Mouse (Mus musculus) retina, postnatal 1 day (tissue): ENCODE results near the gene Hoxa6.

Experiments
- DNase-seq: peaks from one replicate; pipeline ENCODE4 v3.0.0-alpha.2; 2012

Hoxa6 gene

DNA sequence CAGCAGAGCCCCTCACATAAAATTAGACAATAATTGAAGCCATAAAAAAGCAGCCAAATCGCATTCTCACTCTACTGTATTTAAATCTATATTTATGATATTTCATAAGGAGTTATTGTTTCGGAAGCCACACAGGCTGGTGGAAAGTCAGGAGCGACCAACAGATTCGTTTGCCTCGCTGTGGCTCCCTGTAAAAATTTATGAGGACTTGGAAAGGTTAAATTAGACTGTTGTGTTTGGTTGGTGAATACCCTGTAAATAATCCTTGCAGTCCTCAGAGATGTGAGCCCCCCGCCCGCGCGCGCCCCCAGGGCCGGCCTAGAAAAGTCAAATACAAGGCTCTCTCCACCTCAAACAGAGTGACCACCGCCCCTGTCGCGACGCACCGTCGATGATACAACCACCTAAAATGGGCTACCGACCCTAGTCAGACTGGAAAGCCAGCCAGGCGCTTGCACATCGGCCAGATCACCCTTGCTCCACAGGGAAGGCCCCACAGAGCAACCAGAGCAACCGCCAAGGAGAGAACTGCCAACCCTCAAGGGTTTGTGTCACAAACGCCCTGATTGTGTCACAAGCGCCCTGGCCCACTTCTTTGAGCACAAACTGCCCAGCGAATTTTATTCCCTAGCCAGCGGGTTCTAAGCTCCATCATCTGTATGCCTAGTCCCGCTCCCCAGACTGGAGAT is 18.2 kb upstream of the Hoxa6 start:
- no peak for DNase-seq

DNA sequence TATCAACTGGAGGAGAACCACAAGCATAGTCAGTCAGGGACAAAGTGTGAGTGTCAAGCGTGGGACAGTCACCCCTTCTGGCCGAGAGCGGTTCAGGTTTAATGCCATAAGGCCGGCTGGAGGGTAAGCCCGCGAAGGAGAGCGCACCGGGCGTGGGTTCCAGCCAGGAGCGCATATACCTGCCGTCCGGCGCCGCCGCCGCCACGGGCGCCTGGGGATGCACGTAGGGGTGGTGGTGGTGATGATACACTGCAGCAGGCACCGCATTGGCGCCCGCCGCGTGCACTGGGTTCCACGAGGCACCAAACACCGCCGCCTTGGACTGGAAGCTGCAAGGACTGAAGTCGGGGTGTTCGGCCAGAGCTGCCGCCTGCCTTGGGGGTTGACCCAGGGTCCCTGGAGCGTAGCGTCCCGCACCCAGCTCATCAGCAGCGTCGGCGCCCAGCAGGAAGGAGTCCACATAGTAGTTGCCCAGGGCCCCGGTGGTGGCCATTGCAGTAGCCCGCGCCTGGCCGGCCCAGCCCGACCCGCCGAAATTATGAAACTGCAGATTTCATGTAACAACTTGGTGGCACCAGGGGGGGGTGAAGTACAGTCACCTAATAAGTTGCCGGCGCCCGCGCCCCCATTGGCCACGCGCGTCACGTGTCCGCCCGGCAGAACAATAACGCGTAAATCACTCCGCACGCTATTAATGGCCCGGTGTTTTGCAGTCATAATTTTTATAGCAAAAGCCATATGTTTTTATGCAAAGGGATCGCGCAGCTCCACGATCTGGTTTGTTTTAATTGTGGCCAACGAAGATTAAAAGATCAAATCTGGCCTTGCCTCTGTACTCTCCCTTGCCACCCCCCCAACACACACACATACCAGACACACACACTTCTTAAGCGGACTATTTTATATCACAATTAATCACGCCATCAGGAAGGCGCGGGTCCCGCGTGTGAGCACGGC is 17.4 kb upstream of the Hoxa6 start:
- DNase-seq, result no peak

DNA sequence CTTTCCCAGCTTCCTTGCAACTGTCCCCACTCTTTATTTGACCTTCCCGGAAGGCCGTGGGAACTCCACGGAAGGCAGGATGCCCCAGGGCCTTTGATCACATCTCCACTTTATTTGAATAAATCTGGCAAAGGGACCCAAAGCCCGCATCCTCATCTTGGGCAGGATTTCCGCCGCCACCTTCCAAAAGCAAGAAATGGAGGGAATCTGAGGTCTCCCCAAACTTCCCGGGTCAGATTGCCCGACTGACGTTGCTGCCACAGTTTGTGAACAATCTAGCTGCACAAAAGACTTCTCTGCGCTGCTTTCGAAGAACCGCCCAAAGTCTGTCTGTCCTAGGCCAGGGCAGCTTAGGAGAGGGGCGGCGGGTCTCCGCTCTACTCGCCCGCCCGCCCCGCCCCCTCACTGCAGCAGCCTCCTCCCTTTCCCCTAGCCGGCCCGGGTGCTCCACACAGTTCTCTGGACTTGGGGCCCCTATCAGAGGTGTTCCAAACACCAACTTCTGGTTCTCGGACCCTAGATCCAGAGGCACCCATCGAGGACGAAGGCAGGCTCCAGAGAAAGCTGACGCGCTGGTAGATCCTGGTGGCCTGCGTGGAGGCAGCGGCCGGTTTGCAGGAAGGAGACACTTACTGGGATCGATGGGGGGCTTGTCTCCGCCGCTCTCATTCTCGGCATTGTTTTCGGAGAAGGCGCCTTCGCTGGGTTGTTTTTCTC is 16.5 kb upstream of the Hoxa6 start:
- no peak for DNase-seq

DNA sequence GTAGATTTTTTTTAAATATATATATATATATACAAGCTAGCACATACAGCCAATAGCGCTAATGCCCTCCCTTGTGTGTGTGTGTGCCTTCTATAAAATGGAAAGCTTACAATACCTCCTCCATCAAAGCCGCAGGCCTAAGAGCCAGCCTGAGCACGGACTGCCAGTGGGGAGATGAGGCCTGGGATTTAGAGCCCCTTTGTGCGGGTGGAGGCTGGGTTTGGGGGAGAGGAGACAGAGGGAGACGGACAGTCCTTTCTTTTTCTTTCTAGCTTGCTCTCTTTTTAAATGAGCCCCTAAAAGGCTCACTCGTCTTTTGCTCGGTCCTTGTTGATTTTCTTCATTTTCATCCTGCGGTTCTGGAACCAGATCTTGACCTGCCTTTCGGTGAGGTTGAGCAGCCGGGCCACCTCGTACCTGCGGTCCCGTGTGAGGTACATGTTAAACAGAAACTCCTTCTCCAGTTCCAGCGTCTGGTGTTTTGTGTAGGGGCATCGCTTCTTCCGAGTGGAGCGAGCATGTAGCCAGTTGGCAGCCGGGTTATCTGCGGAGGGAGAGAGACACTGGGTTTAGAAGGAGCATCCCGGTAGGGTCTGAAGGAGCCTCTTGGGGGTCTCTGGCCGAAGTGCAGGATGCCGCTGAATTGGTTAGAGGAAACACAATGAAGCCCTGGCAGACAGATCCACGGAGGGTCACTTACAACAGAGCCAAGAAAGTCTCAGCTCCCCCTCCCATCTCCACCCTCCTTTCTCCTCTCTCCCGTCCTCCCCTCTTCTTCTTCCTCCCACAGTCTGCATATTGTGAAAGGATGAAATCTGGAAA is 15.6 kb upstream of the Hoxa6 start:
- DNase-seq, result no peak

GRCm38 (mm10) chr6:52222729-52223128 is 14.2 kb upstream of the Hoxa6 start:
- DNase-seq, result no peak

- no peak for DNase-seq
Measured at GRCm38 (mm10) chr6:52221993-52222685, 13.6 kb upstream of the Hoxa6 start.

DNA sequence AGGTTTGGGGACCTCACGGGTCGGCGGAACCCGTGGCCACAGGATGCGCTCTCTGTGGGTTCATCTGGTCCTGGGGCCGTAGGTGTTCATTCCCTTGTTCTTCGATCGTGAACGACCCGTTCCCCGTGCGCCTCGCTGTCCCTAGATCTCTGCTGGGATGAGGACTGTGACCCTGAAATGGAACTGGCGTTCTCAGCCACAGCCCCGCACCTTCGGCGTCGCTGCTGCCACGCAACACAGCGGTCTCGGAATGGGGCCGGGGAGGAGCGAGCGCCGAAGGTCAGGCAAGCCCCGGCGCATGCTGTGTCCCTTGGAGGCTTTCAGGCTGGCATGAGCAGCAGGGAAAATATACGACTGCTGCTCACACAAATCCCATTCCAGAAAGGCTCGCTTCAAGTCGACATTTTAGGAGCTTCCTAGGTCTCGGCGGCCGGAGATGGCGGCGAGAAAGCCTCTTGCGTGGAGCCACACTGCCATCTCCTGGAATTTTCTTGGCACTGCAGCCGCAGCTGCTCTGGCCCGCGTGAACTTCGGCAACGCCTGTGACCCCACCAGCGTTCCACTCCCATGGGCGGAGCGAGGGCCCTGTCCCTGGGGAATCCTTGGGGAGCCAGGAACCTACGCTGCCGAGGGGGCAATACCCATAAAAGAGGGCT is 12.9 kb upstream of the Hoxa6 start, which contains the start of gene Hoxa7:
Hoxa7 (minus strand) TSS at position 518 of the 656 bp plus-strand sequence.
- peak; percentile 91 for DNase-seq

DNA sequence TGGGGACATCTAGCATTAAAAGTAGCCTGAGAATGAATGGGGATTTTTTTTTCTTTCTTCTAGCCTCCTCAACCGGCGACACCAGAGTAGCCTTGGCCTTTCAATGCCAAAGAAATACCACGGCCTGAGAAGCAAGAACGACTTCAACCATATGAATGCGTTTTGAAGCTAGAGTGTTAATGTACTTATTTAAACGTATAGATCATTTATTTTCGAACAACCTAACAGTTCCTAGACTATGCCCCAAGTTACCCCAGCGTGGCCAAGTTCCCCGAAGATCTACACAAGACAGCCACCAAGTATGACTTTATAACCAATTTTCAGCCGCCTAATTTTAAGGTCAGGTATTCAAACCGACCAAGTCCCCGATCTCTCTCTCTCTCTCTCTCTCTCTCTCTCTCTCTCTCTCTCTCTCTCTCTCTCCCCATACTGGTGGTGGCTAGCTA is 12.4 kb upstream of the Hoxa6 start:
- DNase-seq, result no peak

GRCm38 (mm10) chr6:52220003-52220864 is 11.7 kb upstream of the Hoxa6 start:
- DNase-seq, result no peak

GRCm38 (mm10) chr6:52219234-52219942 is 10.9 kb upstream of the Hoxa6 start:
- DNase-seq, result no peak

DNA sequence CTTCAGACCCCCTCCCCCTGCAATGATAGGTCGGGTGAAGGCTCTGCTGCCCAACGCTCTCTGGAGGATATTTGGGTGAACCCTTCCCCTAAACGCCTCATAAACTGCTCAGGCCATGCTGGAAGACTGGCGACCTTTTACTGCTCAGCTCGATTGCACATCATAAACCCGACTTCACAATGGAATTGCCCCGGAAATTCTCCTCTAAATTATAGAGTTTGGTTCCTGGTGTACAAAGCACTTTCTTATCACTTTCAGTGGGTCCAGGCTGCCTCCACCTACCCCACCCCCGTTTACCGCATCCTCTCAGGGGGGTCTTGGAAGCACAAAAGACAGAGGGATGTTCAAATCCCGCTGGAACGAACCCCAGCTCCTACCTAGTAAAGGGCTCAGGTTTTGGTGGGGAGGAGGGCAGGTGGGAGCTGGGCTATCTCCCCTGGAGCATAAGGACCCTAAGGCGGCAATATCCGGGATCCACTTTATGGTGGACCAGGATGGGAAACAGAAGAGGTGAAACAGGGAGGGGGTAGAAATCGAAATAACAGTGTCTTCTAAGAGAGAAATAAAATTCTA is 10.2 kb upstream of the Hoxa6 start:
- no peak for DNase-seq

- peak; percentile 30 for DNase-seq
Measured at GRCm38 (mm10) chr6:52217895-52218642, 9.5 kb upstream of the Hoxa6 start.

GRCm38 (mm10) chr6:52217459-52217768 is 8.9 kb upstream of the Hoxa6 start:
- DNase-seq, result no peak

- DNase-seq, result no peak
Measured at GRCm38 (mm10) chr6:52216691-52217458, 8.4 kb upstream of the Hoxa6 start.

GRCm38 (mm10) chr6:52215771-52216535 is 7.4 kb upstream of the Hoxa6 start:
- no peak for DNase-seq

DNA sequence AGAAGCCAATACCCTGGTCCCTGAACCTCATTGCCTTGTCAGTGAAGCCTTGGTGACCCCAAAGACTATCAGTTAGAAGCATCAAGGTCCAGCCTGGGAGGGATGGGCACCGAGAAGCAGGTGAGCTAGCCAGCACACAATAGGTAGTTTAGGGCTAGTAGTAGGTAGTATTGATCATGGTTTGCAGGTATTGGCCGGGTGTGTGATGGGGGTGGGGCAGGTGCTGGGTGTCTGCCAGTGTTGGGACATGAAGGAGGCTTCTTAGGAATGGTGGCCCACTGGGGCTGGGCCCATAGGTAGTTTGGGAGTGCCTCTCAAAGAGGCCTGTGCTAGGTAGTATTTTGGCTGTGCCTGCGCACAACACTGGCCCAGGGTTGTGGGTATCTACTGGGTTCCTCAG is 6.5 kb upstream of the Hoxa6 start:
- no peak for DNase-seq

DNA sequence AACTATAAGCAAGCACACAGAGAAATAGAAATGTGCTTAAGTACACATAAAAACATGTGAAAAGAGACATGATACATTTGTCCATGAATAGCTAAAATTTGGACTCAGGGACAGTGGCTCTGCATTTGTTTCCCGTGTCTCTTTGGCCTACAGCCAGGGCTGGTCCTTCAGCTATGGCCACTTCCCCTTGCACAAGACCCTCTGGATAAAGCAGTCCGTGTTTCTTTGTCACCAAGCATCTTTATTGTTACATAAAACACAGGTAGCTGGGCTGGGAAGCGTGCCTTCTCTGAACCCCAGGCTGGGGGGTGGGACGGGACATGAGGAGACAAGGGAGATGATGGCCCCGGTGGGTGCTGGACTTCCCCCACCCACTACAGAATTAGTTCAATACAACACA is 5.7 kb upstream of the Hoxa6 start:
- no peak for DNase-seq
